Mouse (Mus musculus) stomach, embryonic 14.5 days (tissue): Measurements from ENCODE around the gene Ptpn14. TPM values are rescaled to one million over a fixed set of nuclear protein-coding genes. Genes with fewer than 3 reads are reported as not detected.

Source experiments
- ATAC-seq: fragments of 200-750 bp; cut with Nextera tagmentation; 2 replicates; pipeline ENCODE4 v1.8.0; 2017; ENCODE audit warnings: low read depth, moderate TSS enrichment; ENCODE audit not compliant: insufficient number of reproducible peaks, insufficient read depth, low FRiP score
- H3K27ac ChIP-seq: fragments of 300-500 bp; sonication (generic); 2 replicates; pipeline ENCODE4 v1.5.1; 2014; ENCODE audit warnings: mild to moderate bottlenecking, low read length, moderate library complexity, mixed read lengths
- H3K27me3 ChIP-seq: fragments of 300-500 bp; sonication (generic); 2 replicates; pipeline ENCODE4 v1.6.1; 2014; ENCODE audit warnings: low read length, control low read depth, mixed read lengths; ENCODE audit not compliant: control insufficient read depth, insufficient read depth
- H3K36me3 ChIP-seq: fragments of 300-500 bp; sonication (generic); 2 replicates; pipeline ENCODE4 v1.6.1; 2014; ENCODE audit warnings: mild to moderate bottlenecking, control low read depth, low read length, moderate library complexity, mixed read lengths; ENCODE audit not compliant: control insufficient read depth, insufficient read depth
- H3K4me1 ChIP-seq: fragments of 300-500 bp; sonication (generic); 2 replicates; pipeline ENCODE4 v1.6.1; 2014; ENCODE audit warnings: low read length, control low read depth, mixed read lengths; ENCODE audit not compliant: control insufficient read depth, insufficient read depth
- H3K4me2 ChIP-seq: fragments of 300-500 bp; sonication (generic); replicated peaks from 2 replicates; pipeline ENCODE4 v1.6.1; 2014; ENCODE audit warnings: low read depth, low read length, control low read depth
- H3K4me3 ChIP-seq: fragments of 300-500 bp; sonication (generic); 2 replicates; pipeline ENCODE4 v1.5.1; 2014; ENCODE audit warnings: low read depth, low read length, control low read depth
- H3K9ac ChIP-seq: fragments of 300-500 bp; sonication (generic); replicated peaks from 2 replicates; pipeline ENCODE4 v1.6.1; 2014; ENCODE audit warnings: low read depth, mild to moderate bottlenecking, control low read depth, low read length, moderate library complexity, mixed read lengths
- H3K9me3 ChIP-seq: fragments of 300-500 bp; sonication (generic); 2 replicates; pipeline ENCODE4 v1.6.1; 2016; ENCODE audit warnings: low read depth, low read length, control low read depth; ENCODE audit not compliant: control insufficient read depth
- WGBS: fragments of 180-500 bp; shearing (Covaris S2); extraction: QIAGEN DNeasy Blood & Tissue Kit; methylation state at CpG from one replicate; pipeline ENCODE4 v1.1.7; 2014; 5-methylcytosine and 5-hydroxymethylcytosine counted together
- polyA plus RNA-seq: library from polyadenylated mRNA; unstranded; fragments of >200 nt; fragmentation: Nextera tagmentation; extraction: Ambion mirVana; gene quantifications from 2 replicates; pipeline ENCODE4 v1.2.1, GENCODE M21; 2014

Gene Ptpn14
- 11.2 and 14.3 TPM in 2 replicates for polyA plus RNA-seq

GRCm38 (mm10) chr1:189727884-189728783 is at the start of gene Ptpn14:
Gene Ptpn14, plus strand, starts transcription at chr1:189728268.
- Histone ChIP-seq H3K4me3 (peak within 1 kb of the TSS; percentile 93), H3K4me2 (peak within 1 kb of the TSS; percentile 78), H3K36me3 (no peaks in the 10 kb centered on the region), H3K9ac (peak within 1 kb of the TSS; percentile 84), H3K4me1 (peaks cover 18% of the 10 kb centered on the region), H3K27ac (peak within 1 kb of the TSS; percentile 95), H3K9me3 (no peaks in the 10 kb centered on the region), H3K27me3 (no peaks in the 10 kb centered on the region)
- under 1% methylated on average over 84 of the region's 98 CpGs for WGBS
- ATAC-seq, result peak; percentile 94

- H3K4me2 ChIP-seq, result no peak overlapping the region
- peaks cover 66% of the 10 kb centered on the region for H3K36me3 ChIP-seq
- no peak overlapping the region for H3K27ac ChIP-seq
- H3K4me3 ChIP-seq, result no peak overlapping the region
- no peaks in the 10 kb centered on the region for H3K4me1 ChIP-seq
- no peak for ATAC-seq
- 91% methylated on average over 3 of the region's 3 CpGs for WGBS
- H3K9ac ChIP-seq, result no peak overlapping the region
- H3K27me3 ChIP-seq, result no peaks in the 10 kb centered on the region
- H3K9me3 ChIP-seq, result no peaks in the 10 kb centered on the region
Observed at GRCm38 (mm10) chr1:189679555-189679954, 48.5 kb upstream of the Ptpn14 start.

GRCm38 (mm10) chr1:189684786-189685415 is 43.2 kb upstream of the Ptpn14 start:
- peaks cover 39% of the 10 kb centered on the region for H3K36me3 ChIP-seq
- no peak overlapping the region for H3K4me3 ChIP-seq
- H3K4me1 ChIP-seq, result peaks cover 7% of the 10 kb centered on the region; the same call in 1 of the 2 replicates
- no peaks in the 10 kb centered on the region for H3K9me3 ChIP-seq
- no peak overlapping the region for H3K9ac ChIP-seq
- WGBS, result 95% methylated on average over 9 of the region's 9 CpGs
- H3K27ac ChIP-seq, result no peak overlapping the region
- no peak overlapping the region for H3K4me2 ChIP-seq
- H3K27me3 ChIP-seq, result no peaks in the 10 kb centered on the region
- no peak for ATAC-seq

GRCm38 (mm10) chr1:189686025-189686424 is 42.0 kb upstream of the Ptpn14 start:
- Histone ChIP-seq H3K4me1 (peaks cover 7% of the 10 kb centered on the region; the same call in 1 of the 2 replicates), H3K9ac (no peak overlapping the region), H3K27me3 (no peaks in the 10 kb centered on the region), H3K9me3 (no peaks in the 10 kb centered on the region), H3K4me2 (peak overlapping the region; percentile 83), H3K36me3 (peaks cover 29% of the 10 kb centered on the region; the same call in 1 of the 2 replicates), H3K4me3 (no peak overlapping the region), H3K27ac (no peak overlapping the region)
- WGBS, result 69% methylated on average over 6 of the region's 6 CpGs
- ATAC-seq, result no peak

- H3K9me3 ChIP-seq, result no peaks in the 10 kb centered on the region
- peak within 1 kb of the TSS; percentile 55; the same call in 1 of the 2 replicates for H3K27ac ChIP-seq
- peak within 1 kb of the TSS; percentile 78 for H3K4me3 ChIP-seq
- WGBS, result under 1% methylated on average over 55 of the region's 55 CpGs
- peak within 1 kb of the TSS; percentile 65 for H3K9ac ChIP-seq
- ATAC-seq, result peak; percentile 100
- peaks cover 14% of the 10 kb centered on the region; the same call in 1 of the 2 replicates for H3K36me3 ChIP-seq
- H3K4me2 ChIP-seq, result peak within 1 kb of the TSS; percentile 83
- H3K4me1 ChIP-seq, result peaks cover 7% of the 10 kb centered on the region; the same call in 1 of the 2 replicates
- no peaks in the 10 kb centered on the region for H3K27me3 ChIP-seq
Observed at GRCm38 (mm10) chr1:189687654-189688387, 40.2 kb upstream of the Ptpn14 start, which contains the start of gene Cenpf. Gene Cenpf, minus strand, starts transcription at chr1:189688086.

- H3K4me1 ChIP-seq, result peaks cover 7% of the 10 kb centered on the region; the same call in 1 of the 2 replicates
- peak overlapping the region; percentile 15; the same call in 1 of the 2 replicates for H3K9ac ChIP-seq
- H3K4me2 ChIP-seq, result peak overlapping the region; percentile 58
- H3K36me3 ChIP-seq, result peaks cover 9% of the 10 kb centered on the region; the same call in 1 of the 2 replicates
- no peak overlapping the region for H3K27ac ChIP-seq
- 0% methylated on average over 15 of the region's 15 CpGs for WGBS
- H3K4me3 ChIP-seq, result peak overlapping the region; percentile 78
- no peaks in the 10 kb centered on the region for H3K9me3 ChIP-seq
- no peak for ATAC-seq
- H3K27me3 ChIP-seq, result no peaks in the 10 kb centered on the region
Observed at GRCm38 (mm10) chr1:189688388-189688750, 39.7 kb upstream of the Ptpn14 start.

GRCm38 (mm10) chr1:189689050-189689833 is 38.8 kb upstream of the Ptpn14 start:
- H3K9ac ChIP-seq, result no peak overlapping the region

More at GRCm38 (mm10) chr1:189689050-189689833, 38.8 kb upstream of the Ptpn14 start:
- peak overlapping the region; percentile 78 for H3K4me3 ChIP-seq
- ATAC-seq, result no peak
- H3K36me3 ChIP-seq, result peaks cover 3% of the 10 kb centered on the region; the same call in 1 of the 2 replicates
- 36% methylated on average over 4 of the region's 4 CpGs for WGBS
- H3K27me3 ChIP-seq, result no peaks in the 10 kb centered on the region
- peaks cover 7% of the 10 kb centered on the region; the same call in 1 of the 2 replicates for H3K4me1 ChIP-seq
- H3K4me2 ChIP-seq, result peak overlapping the region; percentile 58
- H3K27ac ChIP-seq, result no peak overlapping the region
- H3K9me3 ChIP-seq, result no peaks in the 10 kb centered on the region
